Mouse (Mus musculus) skeletal muscle tissue, postnatal 0 days (tissue): ENCODE results near the gene Lce1j. TPM values are rescaled to one million over a fixed set of nuclear protein-coding genes. Genes with fewer than 3 reads are reported as not detected.

Experiments used
- polyA plus RNA-seq: library from polyadenylated mRNA; unstranded; fragments of >200 nt; fragmentation: Nextera tagmentation; extraction: Ambion mirVana; gene quantifications from 2 replicates; pipeline ENCODE4 v1.2.1, GENCODE M21; 2015

Gene Lce1j
- polyA plus RNA-seq = 3.5 TPM in 1 of 2 replicates, not detected in the other

DNA sequence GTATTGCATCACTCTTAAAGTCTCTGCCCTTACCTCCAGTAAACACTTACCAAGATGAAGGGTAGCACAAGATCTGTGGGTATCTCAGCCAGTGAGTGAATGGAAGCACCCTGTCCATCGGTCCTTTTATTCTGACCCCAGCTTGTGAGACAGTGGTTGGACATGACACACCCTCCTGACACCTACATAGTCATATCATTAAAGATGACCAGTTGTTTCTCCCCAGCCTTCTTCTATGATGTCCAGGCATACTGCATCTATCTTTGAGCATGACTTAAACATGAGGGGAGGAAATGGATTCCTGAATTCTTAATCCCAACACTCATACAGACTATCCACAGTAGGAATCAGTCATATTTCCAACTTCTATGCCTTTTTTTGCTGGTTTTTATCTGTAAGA, at the start of gene Lce1j:
Lce1j (minus strand) TSS at position 101 of the 400 bp plus-strand sequence.

DNA sequence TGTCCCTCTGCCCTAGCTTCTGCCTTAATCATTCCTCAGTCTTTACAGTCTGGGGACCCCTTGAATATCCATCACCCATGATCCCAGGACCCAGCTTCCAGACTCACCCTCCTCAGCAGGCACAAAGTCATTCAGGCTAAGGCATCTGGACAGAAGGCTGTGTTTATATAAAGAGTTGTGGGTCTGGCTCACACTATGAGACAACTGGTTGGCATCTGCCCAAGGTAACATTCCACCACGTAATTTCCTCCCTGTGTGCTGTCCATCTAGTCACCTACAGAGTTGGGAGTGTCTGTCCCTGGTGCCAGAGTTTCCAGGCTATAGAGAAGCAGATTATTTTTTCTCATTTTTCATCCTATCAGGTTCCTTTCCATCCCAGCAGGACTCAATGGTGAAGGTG, 36.8 kb upstream of the Lce1j start, which contains the start of gene Kprp:
Kprp (minus strand) TSS at position 140 of the 400 bp plus-strand sequence.

DNA sequence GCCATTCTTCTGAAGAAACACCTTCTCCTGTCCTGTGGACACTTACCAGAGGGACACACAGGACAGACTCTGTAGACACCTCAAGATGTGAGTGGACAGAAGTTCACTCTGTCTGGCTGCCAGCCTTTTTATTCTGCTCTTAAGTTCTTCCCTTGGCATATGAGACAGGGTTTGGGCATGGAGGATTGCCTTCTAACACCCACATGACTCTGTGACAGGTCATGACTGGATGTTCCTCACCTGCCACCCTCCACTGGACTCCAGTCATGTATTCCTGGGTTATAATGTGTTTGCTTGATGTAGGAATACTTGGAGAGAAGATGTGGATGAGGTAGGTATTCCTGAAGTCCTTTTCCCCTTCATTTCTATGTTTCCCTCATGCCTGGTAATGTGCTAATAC, 17.5 kb upstream of the Lce1j start, which contains the start of gene Lce1k:
Lce1k (minus strand) TSS at position 101 of the 400 bp plus-strand sequence.

DNA sequence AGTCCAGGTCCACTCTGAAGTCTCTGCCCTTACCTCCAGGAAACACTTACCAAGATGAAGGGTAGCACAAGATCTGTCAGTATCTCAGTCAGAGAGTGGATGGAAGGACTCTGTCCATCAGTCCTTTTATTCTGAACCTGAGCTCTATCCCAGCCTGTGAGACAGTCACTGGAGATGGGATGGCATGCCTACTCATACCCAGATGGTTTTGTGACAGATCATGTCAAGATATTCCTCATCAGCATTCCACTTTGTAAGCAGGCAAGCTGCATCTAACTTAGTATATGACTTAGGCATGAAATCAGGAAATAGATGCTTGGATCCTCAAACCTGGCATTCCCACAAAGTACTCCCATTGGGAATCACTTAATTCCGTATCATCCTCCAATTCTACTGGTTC, 11.5 kb downstream of the Lce1j start, which contains the start of gene Lce1i:
Lce1i (minus strand) TSS at position 101 of the 400 bp plus-strand sequence.

DNA sequence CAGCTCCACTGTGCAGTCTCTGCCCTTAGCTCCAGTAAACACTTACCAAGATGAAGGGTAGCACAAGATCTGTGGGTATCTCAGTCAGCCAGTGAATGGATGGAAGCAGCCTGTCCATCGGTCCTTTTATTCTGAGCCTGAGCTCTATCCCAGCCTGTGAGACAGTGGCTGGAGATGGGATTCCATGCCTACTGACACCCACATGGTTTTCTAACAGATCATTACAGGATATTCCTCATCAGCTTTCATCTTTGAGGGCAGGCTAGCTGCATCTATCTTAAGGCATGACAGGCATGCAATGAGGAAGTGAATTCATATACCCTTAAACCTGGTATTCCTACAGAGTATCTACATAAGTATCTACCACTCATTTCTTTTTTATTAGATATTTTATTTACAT, 25.3 kb downstream of the Lce1j start, which contains the start of gene Lce1h:
Lce1h (minus strand) TSS at position 101 of the 400 bp plus-strand sequence.

DNA sequence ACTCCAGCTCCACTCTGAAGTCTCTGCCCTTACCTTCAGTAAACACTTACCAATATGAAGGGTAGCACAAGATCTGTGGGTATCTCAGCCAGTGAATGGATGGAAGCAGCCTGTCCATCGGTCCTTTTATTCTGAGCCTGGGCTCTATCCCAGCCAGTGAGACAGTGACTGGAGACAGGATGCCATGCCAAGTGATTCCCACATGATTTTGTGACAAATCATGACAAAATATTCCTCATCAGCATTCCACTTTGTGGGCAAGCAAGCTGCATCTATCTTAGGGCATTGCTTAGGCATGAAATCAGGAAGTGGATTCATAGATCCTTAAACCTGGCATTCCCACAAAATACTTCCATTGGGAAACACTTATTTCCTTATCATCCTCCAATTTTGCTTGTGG, 38.1 kb downstream of the Lce1j start, which contains the start of gene Lce1g:
Lce1g (minus strand) TSS at position 101 of the 400 bp plus-strand sequence.

DNA sequence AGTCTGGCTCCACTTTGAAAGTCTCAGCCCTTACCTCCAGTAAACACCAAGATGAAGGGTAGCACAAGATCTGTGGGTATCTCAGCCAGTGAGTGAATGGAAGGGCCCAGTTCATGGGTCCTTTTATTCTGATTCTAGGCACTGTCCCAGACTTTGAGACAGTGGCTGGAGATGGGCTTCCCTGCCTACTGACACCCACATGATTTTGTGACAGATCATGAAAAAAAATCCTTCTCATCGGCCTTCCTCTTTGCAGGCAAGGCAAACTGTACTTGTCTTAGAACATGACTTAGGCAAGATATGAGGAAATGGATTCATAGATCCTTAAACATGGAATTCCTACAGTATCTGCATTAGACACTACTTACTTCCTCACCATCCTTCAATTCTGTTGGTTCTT, 51.3 kb downstream of the Lce1j start, which contains the start of gene Gm38119:
Gm38119 (minus strand) TSS at position 101 of the 400 bp plus-strand sequence.

Other genes starting within 250 kb of the Lce1j start
- gene Ivl, start 216.8 kb downstream of the Lce1j start, polyA plus RNA-seq = 4.4 TPM in 1 of 2 replicates, not detected in the other
- not detected in 2 replicates for gene Smcp, start 201.5 kb downstream of the Lce1j start, polyA plus RNA-seq
- not detected in 2 replicates for gene 2210017I01Rik, start 183.0 kb downstream of the Lce1j start, polyA plus RNA-seq
- gene Lce6a, start 168.9 kb downstream of the Lce1j start, polyA plus RNA-seq = 3.9 TPM in 1 of 2 replicates, not detected in the other
- 10.0 TPM in 1 of 2 replicates, not detected in the other for gene Lce1a1, start 142.2 kb downstream of the Lce1j start, polyA plus RNA-seq
- 4.4 TPM in 1 of 2 replicates, not detected in the other for gene Lce1b, start 133.6 kb downstream of the Lce1j start, polyA plus RNA-seq
- 22.2 TPM in 1 of 2 replicates, not detected in the other for gene Lce1a2, start 120.2 kb downstream of the Lce1j start, polyA plus RNA-seq
- 19.1 TPM in 1 of 2 replicates, not detected in the other for gene Lce1c, start 111.3 kb downstream of the Lce1j start, polyA plus RNA-seq
- 4.5 TPM in 1 of 2 replicates, not detected in the other for gene Lce1d, start 103.3 kb downstream of the Lce1j start, polyA plus RNA-seq
- 9.5 TPM in 1 of 2 replicates, not detected in the other for gene Lce1e, start 81.4 kb downstream of the Lce1j start, polyA plus RNA-seq
- gene Lce1f, start 70.2 kb downstream of the Lce1j start, polyA plus RNA-seq = 9.6 TPM in 1 of 2 replicates, not detected in the other
- not detected in 2 replicates for gene Gm38119, start 51.4 kb downstream of the Lce1j start, polyA plus RNA-seq
- gene Lce1g, start 38.2 kb downstream of the Lce1j start, polyA plus RNA-seq = 5.5 TPM in 1 of 2 replicates, not detected in the other
- gene Lce1h, start 25.4 kb downstream of the Lce1j start, polyA plus RNA-seq = 5.9 TPM in 1 of 2 replicates, not detected in the other
- 12.5 TPM in 1 of 2 replicates, not detected in the other for gene Lce1i, start 11.6 kb downstream of the Lce1j start, polyA plus RNA-seq
- gene Lce1k, start 17.4 kb upstream of the Lce1j start, polyA plus RNA-seq = 2.4 TPM in 1 of 2 replicates, not detected in the other
- 3.5 TPM in 1 of 2 replicates, not detected in the other for gene Kprp, start 36.7 kb upstream of the Lce1j start, polyA plus RNA-seq
- 8.8 TPM in 1 of 2 replicates, not detected in the other for gene Lce1l, start 60.8 kb upstream of the Lce1j start, polyA plus RNA-seq
- 8.3 TPM in 1 of 2 replicates, not detected in the other for gene 2310050C09Rik, start 79.7 kb upstream of the Lce1j start, polyA plus RNA-seq
- not detected in 2 replicates for gene Lce3a, start 135.7 kb upstream of the Lce1j start, polyA plus RNA-seq
- gene Lce3b, start 142.5 kb upstream of the Lce1j start, polyA plus RNA-seq = not detected in 2 replicates
- gene Lce3c, start 154.0 kb upstream of the Lce1j start, polyA plus RNA-seq = 5.2 TPM in 1 of 2 replicates, not detected in the other
- gene Lce3d, start 166.9 kb upstream of the Lce1j start, polyA plus RNA-seq = not detected in 2 replicates
- gene Lce3e, start 176.5 kb upstream of the Lce1j start, polyA plus RNA-seq = 0.35 TPM in 1 of 2 replicates, not detected in the other
- gene Lce3f, start 201.7 kb upstream of the Lce1j start, polyA plus RNA-seq = not detected in 2 replicates
- gene Crct1, start 225.2 kb upstream of the Lce1j start, polyA plus RNA-seq = 0.22 and 40.8 TPM in 2 replicates
- gene Lce1m, start 228.5 kb upstream of the Lce1j start, polyA plus RNA-seq = 61.0 TPM in 1 of 2 replicates, not detected in the other